Mouse (Mus musculus): ENCODE results near the gene Impg1.
A peak's percentile ranks its signal among the peaks of the same experiment; 100 is the strongest.

Gene Impg1

DNA sequence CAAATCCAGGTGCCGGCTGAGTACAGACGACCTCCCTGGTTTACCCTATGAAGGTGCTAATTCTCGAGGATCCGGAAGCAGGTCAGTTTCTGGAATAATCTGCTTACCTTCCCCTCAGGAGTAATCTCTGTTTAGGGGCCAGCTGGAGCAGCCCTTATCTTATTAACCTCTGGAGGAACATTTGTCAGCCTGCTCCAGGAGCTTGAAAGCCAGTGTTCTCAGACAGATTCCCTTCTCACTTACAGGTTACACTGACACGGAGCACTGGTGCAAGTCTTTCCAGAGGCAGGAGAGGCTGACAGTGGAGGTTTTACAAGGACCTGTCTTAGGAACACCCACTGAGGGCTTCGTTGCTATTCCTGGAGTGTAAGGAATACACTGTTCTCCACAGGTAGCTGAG lies at the start of gene Impg1:
Impg1 (minus strand) TSS at position 101 of the 400 bp plus-strand sequence.
- no peak for DNase-seq (ENCODE audit: extremely low read depth, low read depth)

DNA sequence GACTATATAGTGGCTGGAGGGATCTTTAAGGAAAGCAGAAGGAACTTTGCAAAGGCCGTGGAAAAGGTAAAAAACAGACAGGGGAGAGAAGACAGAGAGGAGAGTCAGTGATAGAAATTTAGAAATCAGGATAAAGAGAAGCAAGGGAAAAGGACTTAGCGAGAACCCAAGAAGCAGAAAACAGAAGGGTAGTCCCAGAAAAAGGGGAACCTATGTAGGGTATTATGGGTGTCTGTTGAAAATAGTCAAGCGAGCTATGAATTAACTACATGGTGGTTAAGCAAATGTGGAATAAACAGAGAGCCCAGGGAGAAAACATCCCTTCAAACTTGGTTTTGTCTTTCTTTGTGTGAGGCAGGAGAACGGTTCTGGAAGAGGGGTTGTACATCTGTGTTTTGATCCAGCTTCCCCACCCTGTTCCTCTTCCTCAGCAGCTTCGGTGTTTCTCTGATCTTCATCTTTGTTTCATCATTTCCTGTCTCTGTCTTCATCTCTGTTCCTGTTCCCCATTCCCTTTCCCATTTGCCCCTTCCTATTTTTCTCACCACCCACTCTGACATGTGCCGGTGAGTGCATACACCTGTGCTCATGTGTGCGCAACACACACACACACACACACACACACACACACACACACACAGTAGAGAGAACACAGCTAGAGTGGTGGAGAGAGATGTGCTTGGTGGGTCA lies 44.3 kb upstream of the Impg1 start:
- DNase-seq (ENCODE audit: extremely low read depth, low read depth), result no peak

DNA sequence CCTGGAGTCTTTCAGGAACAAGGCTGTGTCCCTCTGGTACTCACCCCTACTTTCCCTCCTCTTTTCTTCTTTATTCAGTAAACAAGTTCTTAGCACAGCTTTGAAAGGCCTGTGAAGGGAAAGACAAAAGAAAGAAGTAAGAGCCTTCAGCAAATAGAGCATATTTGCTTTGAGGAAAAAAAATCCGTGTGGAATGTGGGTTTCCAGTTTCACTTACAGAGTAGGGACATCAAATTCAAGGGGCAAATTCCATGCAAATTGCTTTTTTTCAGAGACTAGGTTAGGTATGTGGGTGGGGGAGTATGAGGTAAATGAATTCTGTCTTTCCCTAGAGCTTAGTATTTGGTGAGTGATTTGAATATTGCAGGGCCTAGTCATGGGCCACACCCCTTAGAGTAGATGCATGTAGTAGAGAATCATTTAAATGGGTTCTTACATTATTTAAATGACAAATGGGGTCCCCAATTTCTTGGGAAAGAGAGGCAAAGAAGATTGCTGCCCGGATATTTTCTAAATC lies 39.3 kb upstream of the Impg1 start:
- DNase-seq (ENCODE audit: extremely low read depth, low read depth), result no peak

- no peak for DNase-seq (ENCODE audit: extremely low read depth, low read depth)
These were observed 26.3 kb upstream of the Impg1 start for GRCm38 (mm10) chr9:80491591-80491990.

- DNase-seq (ENCODE audit: extremely low read depth, low read depth), result no peak
These were observed 4.9 kb downstream of the Impg1 start for GRCm38 (mm10) chr9:80460420-80460819.

DNA sequence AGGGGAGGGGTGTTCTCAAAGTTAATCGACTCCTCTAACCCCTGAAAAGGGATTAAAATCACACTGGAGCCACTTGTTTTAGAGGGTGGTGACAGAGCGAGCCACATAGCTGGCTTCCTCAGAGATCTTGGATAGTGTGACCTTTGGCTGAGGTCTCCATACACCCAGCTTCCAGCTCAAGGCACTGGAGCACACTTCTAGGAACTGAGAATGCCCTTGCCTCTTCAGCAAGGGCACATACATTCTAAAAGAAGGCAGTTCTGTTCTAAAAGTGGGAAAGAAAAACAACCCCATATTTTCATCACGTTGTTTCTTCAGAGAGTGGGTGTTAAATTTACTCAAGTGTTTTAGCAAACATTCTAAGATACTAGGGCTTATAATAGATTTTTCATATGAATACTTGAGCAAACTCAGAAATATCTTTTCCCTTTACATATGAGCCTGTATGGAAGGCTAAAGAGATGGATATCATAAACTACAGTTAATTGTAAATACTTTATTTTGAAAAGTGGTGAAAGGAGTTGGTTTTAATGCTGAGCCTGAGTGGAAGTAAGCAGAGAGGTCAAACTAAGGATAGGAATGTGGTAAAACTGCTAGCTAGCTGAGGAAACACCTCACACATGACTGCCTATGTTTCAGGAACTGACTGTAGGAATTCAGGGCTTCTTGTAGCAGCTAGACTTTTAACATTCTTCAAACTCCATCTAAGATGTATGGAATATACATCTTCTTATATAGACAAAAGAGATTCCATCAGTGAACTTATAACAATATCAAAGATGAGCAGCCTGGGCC lies 14.6 kb downstream of the Impg1 start:
- DNase-seq (ENCODE audit: extremely low read depth, low read depth), result no peak

- no peak for DNase-seq (ENCODE audit: extremely low read depth, low read depth)
These were observed 24.1 kb downstream of the Impg1 start for GRCm38 (mm10) chr9:80441096-80441710.

GRCm38 (mm10) chr9:80391404-80391803 lies 73.9 kb downstream of the Impg1 start:
- DNase-seq (ENCODE audit: extremely low read depth, low read depth), result no peak

GRCm38 (mm10) chr9:80391002-80391401 lies 74.3 kb downstream of the Impg1 start:
- no peak for DNase-seq (ENCODE audit: extremely low read depth, low read depth)

DNA sequence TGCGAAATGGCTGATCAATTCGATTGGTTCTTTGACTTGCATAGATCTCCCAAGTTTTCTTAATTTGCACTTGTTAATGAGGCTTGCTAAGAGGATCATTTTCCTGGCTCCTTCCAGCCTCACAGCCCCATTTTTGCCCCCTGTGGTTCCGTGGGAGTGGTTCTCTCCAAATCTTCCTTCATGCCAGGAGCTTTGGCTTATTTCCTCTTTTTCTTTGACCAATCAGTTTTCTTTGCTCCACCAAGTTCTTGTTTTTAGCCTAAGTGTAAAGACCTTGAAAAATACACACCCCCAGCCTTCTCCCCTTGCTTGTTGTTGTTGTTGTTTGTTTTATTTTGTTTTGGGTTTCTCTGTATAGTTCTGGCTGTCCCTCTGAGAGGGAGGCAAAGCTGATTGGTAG lies 77.4 kb downstream of the Impg1 start:
- no peak for DNase-seq (ENCODE audit: extremely low read depth, low read depth)

DNA sequence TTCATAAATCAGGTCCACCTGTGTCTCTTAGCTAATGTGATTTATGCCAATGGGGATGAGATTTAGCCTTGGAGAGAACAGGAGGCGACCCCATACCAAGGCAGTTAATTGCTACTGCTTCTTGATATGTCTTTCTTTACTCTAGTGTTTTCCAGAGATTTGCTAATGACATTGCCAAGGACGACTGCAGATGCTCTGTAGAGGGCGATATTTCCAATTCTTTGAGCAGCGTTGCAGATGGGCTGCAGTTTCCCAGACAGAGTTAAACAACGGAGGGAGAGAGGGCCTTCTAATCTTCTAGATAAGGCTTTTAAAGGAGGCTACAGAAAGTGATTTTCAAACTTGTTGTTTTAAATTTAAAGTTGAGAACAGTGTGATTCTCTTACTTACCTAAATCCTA lies 78.8 kb downstream of the Impg1 start:
- DNase-seq (ENCODE audit: extremely low read depth, low read depth), result no peak

- no peak for DNase-seq (ENCODE audit: extremely low read depth, low read depth)
These were observed 79.3 kb downstream of the Impg1 start for GRCm38 (mm10) chr9:80386000-80386399.

DNA sequence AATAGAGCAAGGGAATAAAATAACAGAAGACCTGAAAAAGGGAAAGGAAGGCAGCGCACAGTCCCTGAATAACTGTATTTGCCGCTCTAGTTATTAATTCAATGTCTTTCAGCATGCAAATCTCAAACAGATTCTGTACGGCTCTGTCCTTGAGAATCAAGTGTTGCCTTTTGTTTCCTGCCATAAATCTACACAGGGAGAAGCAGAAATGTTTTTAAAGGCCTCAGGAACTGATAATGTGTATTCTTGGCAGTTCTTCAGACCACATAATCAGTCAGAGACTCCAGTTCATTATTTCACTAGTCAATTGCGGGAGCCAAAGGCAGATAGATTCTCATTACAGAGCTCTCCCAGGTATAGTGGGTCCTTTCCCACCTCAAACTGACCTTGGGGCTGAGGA lies 82.6 kb downstream of the Impg1 start:
- DNase-seq (ENCODE audit: extremely low read depth, low read depth), result no peak

DNA sequence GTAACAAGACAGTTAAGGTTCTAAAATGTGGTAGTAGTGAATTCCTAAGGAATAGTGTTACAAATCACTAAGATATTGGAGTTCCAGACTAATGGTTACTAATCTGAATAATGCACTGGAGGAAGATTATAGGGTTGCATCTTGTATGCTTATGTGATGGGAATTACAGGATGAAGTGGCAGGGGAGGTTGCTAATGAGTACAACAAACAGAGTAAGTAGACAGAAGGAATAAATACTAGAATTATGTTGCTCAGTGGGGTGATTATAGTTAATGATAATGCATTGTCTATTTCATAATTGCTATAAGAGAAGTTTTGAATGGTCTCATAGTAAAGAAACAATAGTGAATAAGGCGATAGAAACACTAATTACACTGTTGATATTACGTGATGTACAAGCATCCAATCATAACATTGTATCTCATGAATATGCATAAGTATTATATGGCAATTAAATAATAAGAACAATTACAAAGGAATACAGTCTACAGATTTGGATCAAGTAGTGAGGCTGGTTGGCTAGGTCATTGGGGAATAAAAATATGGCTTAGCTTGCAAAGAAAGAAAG lies 85.1 kb downstream of the Impg1 start:
- DNase-seq (ENCODE audit: extremely low read depth, low read depth), result no peak

- no peak for DNase-seq (ENCODE audit: extremely low read depth, low read depth)
These were observed 91.2 kb downstream of the Impg1 start for GRCm38 (mm10) chr9:80374100-80374499.

DNA sequence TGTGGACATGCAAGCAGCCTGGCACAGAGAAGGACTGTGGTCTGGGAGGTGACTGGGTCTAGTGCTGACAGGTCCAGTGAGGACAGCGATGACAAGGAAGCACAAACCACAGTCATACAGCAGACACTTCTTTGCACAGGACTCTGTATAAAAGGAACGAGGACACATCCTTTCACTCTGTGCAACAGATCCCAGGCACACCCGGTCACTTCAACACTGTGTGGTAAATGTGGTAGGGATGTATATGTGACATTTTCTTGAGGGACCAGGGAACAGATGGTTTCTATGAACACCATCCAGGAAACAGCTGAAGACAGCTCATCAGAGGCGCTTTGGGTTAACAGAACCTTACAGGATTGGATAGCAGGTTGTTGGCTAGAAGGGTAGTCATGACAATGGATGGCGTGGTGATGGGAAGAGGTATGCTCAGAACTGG lies 92.0 kb downstream of the Impg1 start:
- DNase-seq (ENCODE audit: extremely low read depth, low read depth), result no peak

DNA sequence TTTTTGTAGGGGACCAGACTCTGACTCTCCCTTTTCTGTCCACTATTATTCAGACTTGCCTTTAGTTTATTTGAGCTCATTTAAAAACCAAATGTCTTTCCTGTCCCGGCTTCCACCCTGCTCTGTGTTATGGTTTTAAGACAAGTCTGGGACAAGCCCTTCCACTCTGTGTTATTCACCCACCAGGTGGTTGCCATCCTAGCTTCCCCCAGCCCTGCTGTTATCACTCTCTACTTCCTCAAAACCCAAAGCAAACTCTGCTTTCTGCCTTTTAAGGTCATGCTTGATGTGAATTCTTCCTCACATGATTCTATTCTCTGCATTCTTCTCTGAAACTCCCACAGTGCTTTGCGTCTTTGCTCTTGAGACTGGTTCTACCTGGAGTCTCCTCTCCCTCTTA lies 96.6 kb downstream of the Impg1 start:
- DNase-seq (ENCODE audit: extremely low read depth, low read depth), result peak; percentile 13

GRCm38 (mm10) chr9:80367520-80368204 lies 97.6 kb downstream of the Impg1 start:
- DNase-seq (ENCODE audit: extremely low read depth, low read depth), result no peak

GRCm38 (mm10) chr9:80360063-80360462 lies 105.2 kb downstream of the Impg1 start:
- no peak for DNase-seq (ENCODE audit: extremely low read depth, low read depth)

DNA sequence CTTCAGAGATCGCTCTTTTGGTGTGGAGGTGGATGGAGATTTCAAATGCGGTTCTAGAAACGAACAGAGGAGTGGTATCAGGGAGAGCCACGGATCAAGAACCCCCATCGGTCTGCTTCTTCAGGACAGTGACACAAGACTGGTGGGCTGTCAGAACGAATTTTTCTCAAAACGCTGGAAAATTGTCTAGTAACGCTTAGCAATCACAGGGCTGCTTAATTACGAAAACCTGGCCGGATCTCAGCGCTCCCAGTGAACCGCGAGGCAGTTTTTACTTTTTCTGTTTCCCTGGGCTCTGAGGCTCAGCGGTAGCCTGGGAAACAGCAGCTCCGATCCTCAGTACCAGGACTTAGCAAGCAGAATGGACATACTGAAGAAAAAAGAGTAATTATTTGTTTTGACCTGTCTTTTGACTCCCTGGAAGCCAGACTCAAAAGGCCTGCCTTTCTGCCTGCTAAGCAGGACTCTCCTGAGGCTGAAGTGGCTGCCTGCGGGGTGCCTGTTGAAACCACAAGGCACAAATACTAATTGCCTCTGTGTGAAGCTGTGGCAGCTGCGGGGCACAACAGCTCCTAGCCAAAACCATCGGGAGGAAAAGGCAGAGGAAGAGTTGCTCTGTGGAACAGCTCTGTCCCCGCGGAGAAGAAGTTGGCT lies 113.5 kb downstream of the Impg1 start:
- DNase-seq (ENCODE audit: extremely low read depth, low read depth), result no peak

GRCm38 (mm10) chr9:80351295-80351677 lies 114.0 kb downstream of the Impg1 start:
- DNase-seq (ENCODE audit: extremely low read depth, low read depth), result no peak

Measured in MEL-GATA-1-ER (cell line).